Mouse (Mus musculus) hindbrain, embryonic 11.5 days (tissue): ENCODE data around the gene Hsd17b6. TPM values are rescaled to one million over a fixed set of nuclear protein-coding genes. Genes with fewer than 3 reads are reported as not detected.

Experiments
- ATAC-seq: fragments of 200-750 bp; cut with Nextera tagmentation; 2 replicates; pipeline ENCODE4 v1.8.0; 2017; ENCODE audit warnings: mild to moderate bottlenecking, moderate TSS enrichment, moderate library complexity; ENCODE audit not compliant: low FRiP score
- DNase-seq: peaks from one replicate; pipeline ENCODE4 v3.0.0-alpha.2; 2015; ENCODE audit warnings: low spot score
- H3K27ac ChIP-seq: fragments of 300-500 bp; sonication (generic); 2 replicates; pipeline ENCODE4 v1.5.1; 2014; ENCODE audit warnings: mild to moderate bottlenecking, low read depth, low read length
- H3K27me3 ChIP-seq: fragments of 300-500 bp; sonication (generic); 2 replicates; pipeline ENCODE4 v1.6.1; 2014; ENCODE audit warnings: mild to moderate bottlenecking, low read length, moderate library complexity, mixed read lengths; ENCODE audit not compliant: control insufficient read depth, insufficient read depth
- H3K36me3 ChIP-seq: fragments of 300-500 bp; sonication (generic); 2 replicates; pipeline ENCODE4 v1.6.1; 2014; ENCODE audit warnings: mild to moderate bottlenecking, low read length, moderate library complexity, mixed read lengths; ENCODE audit not compliant: control insufficient read depth, insufficient read depth
- H3K4me1 ChIP-seq: fragments of 300-500 bp; sonication (generic); replicated peaks from 2 replicates; pipeline ENCODE4 v1.6.1; 2014; ENCODE audit warnings: low read length, mixed read lengths; ENCODE audit not compliant: control insufficient read depth, insufficient read depth
- H3K4me2 ChIP-seq: fragments of 300-500 bp; sonication (generic); replicated peaks from 2 replicates; pipeline ENCODE4 v1.6.1; 2014; ENCODE audit warnings: mild to moderate bottlenecking, low read depth, low read length
- H3K4me3 ChIP-seq: fragments of 300-500 bp; sonication (generic); 2 replicates; pipeline ENCODE4 v1.5.1; 2014; ENCODE audit warnings: low read depth, low read length
- H3K9ac ChIP-seq: fragments of 300-500 bp; sonication (generic); 2 replicates; pipeline ENCODE4 v1.6.1; 2014; ENCODE audit warnings: low read depth, low read length
- H3K9me3 ChIP-seq: fragments of 300-500 bp; sonication (generic); 2 replicates; pipeline ENCODE4 v1.6.1; 2016; ENCODE audit warnings: low read length; ENCODE audit not compliant: control insufficient read depth
- WGBS: fragments of 180-500 bp; shearing (Covaris S2); extraction: QIAGEN DNeasy Blood & Tissue Kit; methylation state at CpG from one replicate; pipeline ENCODE4 v1.1.7; 2014; 5-methylcytosine and 5-hydroxymethylcytosine counted together
- polyA plus RNA-seq: library from polyadenylated mRNA; unstranded; fragments of >200 nt; fragmentation: Nextera tagmentation; extraction: Ambion mirVana; gene quantifications from 2 replicates; pipeline ENCODE4 v1.2.1, GENCODE M21; 2014

Gene Hsd17b6
- polyA plus RNA-seq, 1 experiment from 2014 or later = not detected

GRCm38 (mm10) chr10:127996690-127997089 lies 10.7 kb downstream of the Hsd17b6 start:
- Histone ChIP-seq H3K27ac (no peak overlapping the region), H3K27me3 (no peaks in the 10 kb centered on the region), H3K9me3 (no peaks in the 10 kb centered on the region), H3K4me3 (no peak overlapping the region), H3K9ac (no peak overlapping the region), H3K4me1 (no peaks in the 10 kb centered on the region), H3K36me3 (no peaks in the 10 kb centered on the region), H3K4me2 (no peak overlapping the region)
- WGBS = 86% methylated on average over 3 of the region's 3 CpGs
- ATAC-seq = no peak
- no peak for DNase-seq

GRCm38 (mm10) chr10:127985601-127986000 lies 21.8 kb downstream of the Hsd17b6 start:
- Histone ChIP-seq H3K4me1 (peaks cover 3% of the 10 kb centered on the region; the same call in 1 of the 2 replicates), H3K27ac (peak overlapping the region; percentile 83), H3K27me3 (no peaks in the 10 kb centered on the region), H3K9ac (no peak overlapping the region), H3K9me3 (no peaks in the 10 kb centered on the region), H3K4me2 (peak overlapping the region; percentile 17; the same call in 1 of the 2 replicates), H3K4me3 (no peak overlapping the region), H3K36me3 (no peaks in the 10 kb centered on the region)
- WGBS = 21% methylated on average over 8 of the region's 8 CpGs
- DNase-seq (peak; percentile 70), ATAC-seq (peak; percentile 78; the same call in 1 of the 2 replicates)

- Histone ChIP-seq H3K4me2 (no peak overlapping the region), H3K27ac (peak overlapping the region; percentile 81)
Observed at GRCm38 (mm10) chr10:127984650-127985049, 22.8 kb downstream of the Hsd17b6 start.

DNA sequence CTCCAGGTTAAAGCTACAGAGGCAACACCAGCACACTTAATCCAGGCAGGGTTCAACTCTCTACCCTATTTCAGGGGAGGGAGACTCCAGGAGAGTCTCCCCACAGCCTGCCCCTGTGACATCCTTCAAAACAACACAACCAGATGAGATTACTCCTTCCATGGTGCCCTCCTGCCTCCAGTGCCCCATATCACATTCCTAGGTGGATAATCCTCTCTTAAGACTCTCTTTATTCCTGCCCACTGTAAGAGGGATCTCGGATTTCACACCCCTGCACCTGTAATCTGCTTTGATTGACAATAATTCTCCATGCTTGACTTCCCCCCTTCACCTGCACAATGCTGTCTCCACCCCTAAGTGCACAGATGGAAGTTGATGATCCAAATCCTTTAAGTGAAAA lies 31.9 kb downstream of the Hsd17b6 start:
- WGBS = 52% methylated on average over 1 of the region's 1 CpGs
- Histone ChIP-seq H3K4me3 (no peak overlapping the region), H3K4me1 (no peaks in the 10 kb centered on the region), H3K9ac (no peak overlapping the region), H3K36me3 (no peaks in the 10 kb centered on the region), H3K9me3 (no peaks in the 10 kb centered on the region), H3K27me3 (no peaks in the 10 kb centered on the region), H3K27ac (no peak overlapping the region), H3K4me2 (no peak overlapping the region)
- DNase-seq (no peak), ATAC-seq (no peak)

More at GRCm38 (mm10) chr10:127984650-127985049, 22.8 kb downstream of the Hsd17b6 start:
- DNase-seq = no peak
- H3K9me3 ChIP-seq = no peaks in the 10 kb centered on the region
- no peaks in the 10 kb centered on the region for H3K36me3 ChIP-seq
- 77% methylated on average over 5 of the region's 5 CpGs for WGBS
- H3K4me1 ChIP-seq = peaks cover 3% of the 10 kb centered on the region; the same call in 1 of the 2 replicates
- H3K9ac ChIP-seq = no peak overlapping the region
- ATAC-seq = no peak
- no peaks in the 10 kb centered on the region for H3K27me3 ChIP-seq
- no peak overlapping the region for H3K4me3 ChIP-seq

DNA sequence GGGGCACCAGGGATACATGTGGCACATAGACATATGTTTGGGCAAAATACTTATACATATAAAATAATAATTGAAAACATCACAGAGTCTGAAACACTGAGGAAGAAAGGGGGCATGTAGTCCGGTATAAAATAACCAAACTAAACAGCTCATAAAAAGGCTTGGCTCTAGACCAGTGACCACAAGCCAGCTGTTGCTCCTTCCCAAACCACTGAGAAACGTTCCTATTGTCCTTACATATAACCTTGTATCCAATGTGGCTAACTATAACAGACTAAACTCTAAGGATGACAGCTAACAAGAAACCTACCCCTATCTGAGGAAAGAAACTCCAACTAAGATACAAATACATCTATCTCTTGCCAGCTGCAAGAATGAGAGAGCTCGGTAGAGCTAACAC lies 33.3 kb downstream of the Hsd17b6 start:
- Histone ChIP-seq H3K4me3 (no peak overlapping the region), H3K36me3 (no peaks in the 10 kb centered on the region), H3K27ac (no peak overlapping the region), H3K9me3 (no peaks in the 10 kb centered on the region), H3K4me2 (no peak overlapping the region), H3K27me3 (no peaks in the 10 kb centered on the region), H3K9ac (no peak overlapping the region), H3K4me1 (no peaks in the 10 kb centered on the region)
- ATAC-seq (no peak), DNase-seq (no peak)
- WGBS = 88% methylated on average over 3 of the region's 3 CpGs

- no peak overlapping the region for H3K27ac ChIP-seq
- no peak overlapping the region for H3K4me2 ChIP-seq
- no peak overlapping the region for H3K9ac ChIP-seq
- DNase-seq (no peak), ATAC-seq (no peak)
- H3K36me3 ChIP-seq = no peaks in the 10 kb centered on the region
- WGBS = 68% methylated on average over 3 of the region's 3 CpGs
- no peak overlapping the region for H3K4me3 ChIP-seq
- H3K27me3 ChIP-seq = no peaks in the 10 kb centered on the region
- no peaks in the 10 kb centered on the region for H3K9me3 ChIP-seq
- no peaks in the 10 kb centered on the region for H3K4me1 ChIP-seq
Observed at GRCm38 (mm10) chr10:127971135-127971534, 36.3 kb downstream of the Hsd17b6 start.

- ATAC-seq = no peak
- DNase-seq = no peak
Observed at GRCm38 (mm10) chr10:127970359-127970831, 37.0 kb downstream of the Hsd17b6 start.

GRCm38 (mm10) chr10:127969820-127970219 lies 37.6 kb downstream of the Hsd17b6 start:
- Histone ChIP-seq H3K4me1 (no peaks in the 10 kb centered on the region), H3K4me2 (no peak overlapping the region), H3K4me3 (no peak overlapping the region), H3K27me3 (no peaks in the 10 kb centered on the region), H3K9me3 (no peaks in the 10 kb centered on the region), H3K9ac (no peak overlapping the region), H3K36me3 (no peaks in the 10 kb centered on the region), H3K27ac (no peak overlapping the region)
- no peak for ATAC-seq
- 80% methylated on average over 4 of the region's 4 CpGs for WGBS
- no peak for DNase-seq

More at GRCm38 (mm10) chr10:127970359-127970831, 37.0 kb downstream of the Hsd17b6 start:
- WGBS = 67% methylated on average over 3 of the region's 3 CpGs
- Histone ChIP-seq H3K9me3 (no peaks in the 10 kb centered on the region), H3K4me2 (no peak overlapping the region), H3K4me1 (no peaks in the 10 kb centered on the region), H3K27me3 (no peaks in the 10 kb centered on the region), H3K36me3 (no peaks in the 10 kb centered on the region), H3K4me3 (no peak overlapping the region), H3K9ac (no peak overlapping the region), H3K27ac (no peak overlapping the region)

DNA sequence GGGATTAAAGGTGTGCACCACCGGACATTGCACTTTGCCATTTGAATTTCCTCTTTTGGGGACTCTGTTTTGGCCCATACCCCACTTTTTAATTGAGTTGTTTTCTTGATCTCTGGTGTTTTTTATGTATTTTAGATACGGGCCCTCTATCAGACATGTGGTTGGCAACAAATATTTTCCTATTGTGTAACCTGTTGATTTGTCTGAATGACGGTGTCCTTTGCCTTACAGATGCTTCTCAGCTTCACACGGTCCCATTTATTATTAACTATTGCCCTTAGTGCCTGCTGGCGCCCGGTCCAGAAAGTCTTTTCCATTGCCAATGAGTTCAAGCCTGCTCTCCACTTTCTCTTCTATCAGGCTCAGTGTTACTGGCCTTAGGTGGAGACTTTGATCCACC lies 40.9 kb downstream of the Hsd17b6 start:
- 90% methylated on average over 6 of the region's 6 CpGs for WGBS
- ATAC-seq (no peak), DNase-seq (no peak)
- no peak overlapping the region for H3K4me3 ChIP-seq
- no peak overlapping the region for H3K27ac ChIP-seq
- H3K36me3 ChIP-seq = no peaks in the 10 kb centered on the region
- no peaks in the 10 kb centered on the region for H3K4me1 ChIP-seq
- no peaks in the 10 kb centered on the region for H3K27me3 ChIP-seq
- H3K9me3 ChIP-seq = no peaks in the 10 kb centered on the region
- no peak overlapping the region for H3K4me2 ChIP-seq
- no peak overlapping the region for H3K9ac ChIP-seq
